Mouse (Mus musculus) urinary bladder, postnatal 4 days (tissue): ENCODE measurements around the gene D3Ertd751e.

Source experiments
- DNase-seq, 2 experiments: peaks; one replicate each; pipeline ENCODE4 v3.0.0; 2021 to 2022; ENCODE audit warnings: low spot score in 2 of 2

Gene D3Ertd751e

GRCm38 (mm10) chr3:41742278-41742934 lies at the start of gene D3Ertd751e, which contains the start of gene Sclt1:
Gene D3Ertd751e, plus strand, starts transcription at chr3:41742611.
Gene Sclt1, minus strand, starts transcription at chr3:41742514.
- DNase-seq = peak; percentile 94 to 97

- no peak for DNase-seq
Measured at GRCm38 (mm10) chr3:41695681-41696080, 46.7 kb upstream of the D3Ertd751e start.

GRCm38 (mm10) chr3:41741601-41742277 lies 672 bp upstream of the D3Ertd751e start:
- DNase-seq = no peak

- no peak for DNase-seq
Measured at GRCm38 (mm10) chr3:41743436-41743835, 1.0 kb downstream of the D3Ertd751e start.

- DNase-seq = no peak
Measured at GRCm38 (mm10) chr3:41754556-41754955, 12.1 kb downstream of the D3Ertd751e start.

- DNase-seq = no peak
Measured at GRCm38 (mm10) chr3:41762091-41762490, 19.7 kb downstream of the D3Ertd751e start.

GRCm38 (mm10) chr3:41812447-41812846 lies 70.0 kb downstream of the D3Ertd751e start:
- DNase-seq = no peak
